Mouse (Mus musculus) cerebellum, adult 9-11 months (tissue): ENCODE measurements around the gene Cyb5d1.

Experiments used
- DNase-seq: peaks from one replicate; pipeline ENCODE4 v3.0.0; 2022

Cyb5d1 gene

GRCm38 (mm10) chr11:69415668-69416451 lies 20.4 kb upstream of the Cyb5d1 start:
- peak; percentile 85 for DNase-seq

- DNase-seq = peak; percentile 90
Measured at GRCm38 (mm10) chr11:69415327-69415667, 19.9 kb upstream of the Cyb5d1 start.

- DNase-seq = peak; percentile 65
Measured at GRCm38 (mm10) chr11:69414421-69415326, 19.2 kb upstream of the Cyb5d1 start.

GRCm38 (mm10) chr11:69413221-69414181 lies 18.1 kb upstream of the Cyb5d1 start, which contains the start of gene Kdm6b:
Gene Kdm6b, minus strand, starts transcription at chr11:69413675.
- DNase-seq = peak; percentile 86

GRCm38 (mm10) chr11:69412548-69412947 lies 17.1 kb upstream of the Cyb5d1 start:
- no peak for DNase-seq

GRCm38 (mm10) chr11:69411538-69412203 lies 16.2 kb upstream of the Cyb5d1 start:
- DNase-seq = no peak

- peak; percentile 94 for DNase-seq
Measured at GRCm38 (mm10) chr11:69411073-69411535, 15.7 kb upstream of the Cyb5d1 start.

GRCm38 (mm10) chr11:69410310-69411072 lies 15.1 kb upstream of the Cyb5d1 start:
- DNase-seq = no peak

- DNase-seq = no peak
Measured at GRCm38 (mm10) chr11:69410045-69410309, 14.5 kb upstream of the Cyb5d1 start.

GRCm38 (mm10) chr11:69409378-69410044 lies 14.1 kb upstream of the Cyb5d1 start:
- peak; percentile 85 for DNase-seq

GRCm38 (mm10) chr11:69408541-69409377 lies 13.3 kb upstream of the Cyb5d1 start:
- DNase-seq = peak; percentile 92

GRCm38 (mm10) chr11:69407724-69408004 lies 12.2 kb upstream of the Cyb5d1 start:
- peak; percentile 46 for DNase-seq

- peak; percentile 65 for DNase-seq
Measured at GRCm38 (mm10) chr11:69406867-69407723, 11.7 kb upstream of the Cyb5d1 start.

GRCm38 (mm10) chr11:69406282-69406681 lies 10.9 kb upstream of the Cyb5d1 start:
- DNase-seq = peak; percentile 64

- DNase-seq = peak; percentile 61
Measured at GRCm38 (mm10) chr11:69405397-69406200, 10.2 kb upstream of the Cyb5d1 start.

- peak; percentile 64 for DNase-seq
Measured at GRCm38 (mm10) chr11:69404595-69405396, 9.4 kb upstream of the Cyb5d1 start.
